Mouse (Mus musculus): ENCODE results near the gene Uckl1. TPM values are rescaled to one million over a fixed set of nuclear protein-coding genes. Genes with fewer than 3 reads are reported as not detected.

Uckl1 gene
- 70.3 TPM for polyA plus RNA-seq (2014; fragmentation: Illumina TruSeq; extraction: RNeasy Lipid Tissue Mini Kit (QIAGEN cat#74804); ENCODE audit: low read depth, low replicate concordance)

GRCm38 (mm10) chr2:181584411-181584942, at the start of gene Uckl1:
Gene Uckl1, minus strand, starts transcription at chr2:181584892.

GRCm38 (mm10) chr2:181598454-181599351, 14.0 kb upstream of the Uckl1 start, which contains the start of gene Samd10:
Gene Samd10, minus strand, starts transcription at chr2:181599212.

GRCm38 (mm10) chr2:181592231-181593041, 7.7 kb upstream of the Uckl1 start, which contains the start of gene Zfp512b:
Gene Zfp512b, minus strand, starts transcription at chr2:181592803.

GRCm38 (mm10) chr2:181591528-181592085, 6.9 kb upstream of the Uckl1 start, which contains the start of gene Prpf6:
Gene Prpf6, plus strand, starts transcription at chr2:181591868.

GRCm38 (mm10) chr2:181520118-181520935, 64.4 kb downstream of the Uckl1 start, which contains the start of gene Dnajc5:
Gene Dnajc5, plus strand, starts transcription at chr2:181520485.

Other genes with a start within 250 kb of the Uckl1 start
- 31.6 TPM for gene Zgpat, start 220.0 kb downstream of the Uckl1 start, polyA plus RNA-seq (2014; fragmentation: Illumina TruSeq; extraction: RNeasy Lipid Tissue Mini Kit (QIAGEN cat#74804); ENCODE audit: low read depth, low replicate concordance)
- gene Arfrp1, start 219.5 kb downstream of the Uckl1 start, polyA plus RNA-seq (2014; fragmentation: Illumina TruSeq; extraction: RNeasy Lipid Tissue Mini Kit (QIAGEN cat#74804); ENCODE audit: low read depth, low replicate concordance), result 46.8 TPM
- gene Lime1, start 204.8 kb downstream of the Uckl1 start, polyA plus RNA-seq (2014; fragmentation: Illumina TruSeq; extraction: RNeasy Lipid Tissue Mini Kit (QIAGEN cat#74804); ENCODE audit: low read depth, low replicate concordance), result 22.9 TPM
- 6.7 TPM for gene Zbtb46, start 125.5 kb downstream of the Uckl1 start, polyA plus RNA-seq (2014; fragmentation: Illumina TruSeq; extraction: RNeasy Lipid Tissue Mini Kit (QIAGEN cat#74804); ENCODE audit: low read depth, low replicate concordance)
- 1.0 TPM for gene Abhd16b, start 91.7 kb downstream of the Uckl1 start, polyA plus RNA-seq (2014; fragmentation: Illumina TruSeq; extraction: RNeasy Lipid Tissue Mini Kit (QIAGEN cat#74804); ENCODE audit: low read depth, low replicate concordance)
- 82.0 TPM for gene Tpd52l2, start 87.8 kb downstream of the Uckl1 start, polyA plus RNA-seq (2014; fragmentation: Illumina TruSeq; extraction: RNeasy Lipid Tissue Mini Kit (QIAGEN cat#74804); ENCODE audit: low read depth, low replicate concordance)
- gene Dnajc5, start 64.4 kb downstream of the Uckl1 start, polyA plus RNA-seq (2014; fragmentation: Illumina TruSeq; extraction: RNeasy Lipid Tissue Mini Kit (QIAGEN cat#74804); ENCODE audit: low read depth, low replicate concordance), result 60.9 TPM
- gene Prpf6, start 7.0 kb upstream of the Uckl1 start, polyA plus RNA-seq (2014; fragmentation: Illumina TruSeq; extraction: RNeasy Lipid Tissue Mini Kit (QIAGEN cat#74804); ENCODE audit: low read depth, low replicate concordance), result 51.2 TPM
- 46.6 TPM for gene Zfp512b, start 7.9 kb upstream of the Uckl1 start, polyA plus RNA-seq (2014; fragmentation: Illumina TruSeq; extraction: RNeasy Lipid Tissue Mini Kit (QIAGEN cat#74804); ENCODE audit: low read depth, low replicate concordance)
- 36.7 TPM for gene Samd10, start 14.3 kb upstream of the Uckl1 start, polyA plus RNA-seq (2014; fragmentation: Illumina TruSeq; extraction: RNeasy Lipid Tissue Mini Kit (QIAGEN cat#74804); ENCODE audit: low read depth, low replicate concordance)
- not detected for gene Gm29797, start 72.1 kb upstream of the Uckl1 start, polyA plus RNA-seq (2014; fragmentation: Illumina TruSeq; extraction: RNeasy Lipid Tissue Mini Kit (QIAGEN cat#74804); ENCODE audit: low read depth, low replicate concordance)
- gene Sox18, start 86.7 kb upstream of the Uckl1 start, polyA plus RNA-seq (2014; fragmentation: Illumina TruSeq; extraction: RNeasy Lipid Tissue Mini Kit (QIAGEN cat#74804); ENCODE audit: low read depth, low replicate concordance), result 17.8 TPM
- 20.2 TPM for gene Tcea2, start 95.4 kb upstream of the Uckl1 start, polyA plus RNA-seq (2014; fragmentation: Illumina TruSeq; extraction: RNeasy Lipid Tissue Mini Kit (QIAGEN cat#74804); ENCODE audit: low read depth, low replicate concordance)
- gene Rgs19, start 109.1 kb upstream of the Uckl1 start, polyA plus RNA-seq (2014; fragmentation: Illumina TruSeq; extraction: RNeasy Lipid Tissue Mini Kit (QIAGEN cat#74804); ENCODE audit: low read depth, low replicate concordance), result 22.9 TPM
- gene Lkaaear1, start 113.5 kb upstream of the Uckl1 start, polyA plus RNA-seq (2014; fragmentation: Illumina TruSeq; extraction: RNeasy Lipid Tissue Mini Kit (QIAGEN cat#74804); ENCODE audit: low read depth, low replicate concordance), result 6.0 TPM
- 0.30 TPM for gene Oprl1, start 130.1 kb upstream of the Uckl1 start, polyA plus RNA-seq (2014; fragmentation: Illumina TruSeq; extraction: RNeasy Lipid Tissue Mini Kit (QIAGEN cat#74804); ENCODE audit: low read depth, low replicate concordance)
- gene Myt1, start 178.4 kb upstream of the Uckl1 start, polyA plus RNA-seq (2014; fragmentation: Illumina TruSeq; extraction: RNeasy Lipid Tissue Mini Kit (QIAGEN cat#74804); ENCODE audit: low read depth, low replicate concordance), result not detected